Mouse (Mus musculus) olfactory bulb, adult 2 months (tissue): ENCODE measurements around the gene Gng12.

Source experiments
- CTCF ChIP-seq: fragments of 200-500 bp; IDR thresholded peaks from 2 replicates; pipeline ENCODE4 v1.5.1; 2012; ENCODE audit warnings: low read depth, mild to moderate bottlenecking, low read length, moderate library complexity; ENCODE audit not compliant: insufficient read depth
- POLR2A ChIP-seq: fragments of 200-500 bp; IDR thresholded peaks from 2 replicates; pipeline ENCODE4 v1.6.1; 2012; ENCODE audit warnings: mild to moderate bottlenecking, low read depth, low read length, moderate library complexity; ENCODE audit not compliant: insufficient read depth

- TF ChIP-seq CTCF (no peak), POLR2A (no peak)
Measured at GRCm38 (mm10) chr6:66944190-66945003, 48.2 kb downstream of the Gng12 start.
